Mouse (Mus musculus) embryonic facial prominence, embryonic 15.5 days (tissue): ENCODE measurements at regions not wholly inside any gene's neighbourhood (a gene's known extent, or its start where the extent isn't known, plus 50 kb on each side); places are given as distances from the start of the nearest gene placed in this dataset.

Experiments
- ATAC-seq: fragments of 200-750 bp; cut with Nextera tagmentation; 2 replicates; pipeline ENCODE4 v1.8.0; 2017; ENCODE audit warnings: low read depth, moderate TSS enrichment; ENCODE audit not compliant: insufficient number of reproducible peaks, low FRiP score, low TSS enrichment
- H3K27ac ChIP-seq: fragments of 300-500 bp; sonication (generic); replicated peaks from 2 replicates; pipeline ENCODE4 v1.5.1; 2015; ENCODE audit warnings: mild to moderate bottlenecking, inconsistent platforms
- H3K27me3 ChIP-seq: fragments of 300-500 bp; sonication (generic); 2 replicates; pipeline ENCODE4 v1.6.1; 2015; ENCODE audit warnings: inconsistent platforms
- H3K36me3 ChIP-seq: fragments of 300-500 bp; sonication (generic); 2 replicates; pipeline ENCODE4 v1.6.1; 2015; ENCODE audit warnings: mild to moderate bottlenecking, inconsistent platforms
- H3K4me1 ChIP-seq: fragments of 300-500 bp; sonication (generic); 2 replicates; pipeline ENCODE4 v1.6.1; 2015; ENCODE audit warnings: inconsistent platforms
- H3K4me2 ChIP-seq: fragments of 300-500 bp; sonication (generic); replicated peaks from 2 replicates; pipeline ENCODE4 v1.6.1; 2015; ENCODE audit warnings: mild to moderate bottlenecking, inconsistent platforms
- H3K4me3 ChIP-seq: fragments of 300-500 bp; sonication (generic); replicated peaks from 2 replicates; pipeline ENCODE4 v1.5.1; 2015; ENCODE audit warnings: mild to moderate bottlenecking, inconsistent platforms
- H3K9ac ChIP-seq: fragments of 300-500 bp; sonication (generic); 2 replicates; pipeline ENCODE4 v1.6.1; 2015; ENCODE audit warnings: inconsistent platforms
- H3K9me3 ChIP-seq: fragments of 300-500 bp; sonication (generic); replicated peaks from 2 replicates; pipeline ENCODE4 v1.6.1; 2016; ENCODE audit warnings: inconsistent platforms
- WGBS: fragments of 180-500 bp; shearing (Covaris S2); methylation state at CpG from one replicate; pipeline ENCODE4 v1.1.7; 2015; 5-methylcytosine and 5-hydroxymethylcytosine counted together

GRCm38 (mm10) chr2:128424236-128424635, 166.8 kb upstream of the Spdye4c start:
- Histone ChIP-seq H3K4me2 (no peak overlapping the region), H3K27ac (no peak overlapping the region), H3K36me3 (no peaks in the 10 kb centered on the region), H3K4me3 (no peak overlapping the region), H3K9me3 (no peaks in the 10 kb centered on the region), H3K9ac (no peak overlapping the region), H3K27me3 (no peaks in the 10 kb centered on the region), H3K4me1 (peaks cover 19% of the 10 kb centered on the region)
- WGBS: 72% methylated on average over 7 of the region's 7 CpGs
- ATAC-seq: no peak

- 81% methylated on average over 6 of the region's 6 CpGs for WGBS
- no peaks in the 10 kb centered on the region for H3K36me3 ChIP-seq
- no peaks in the 10 kb centered on the region for H3K27me3 ChIP-seq
- H3K9ac ChIP-seq: no peak overlapping the region
- no peaks in the 10 kb centered on the region for H3K9me3 ChIP-seq
- 0 out of 2 replicates have a peak overlapping the region, but pooled peaks have one; percentile 22 for H3K4me2 ChIP-seq
- no peak overlapping the region for H3K4me3 ChIP-seq
- H3K4me1 ChIP-seq: peaks cover 39% of the 10 kb centered on the region
- no peak for ATAC-seq
- H3K27ac ChIP-seq: no peak overlapping the region
Observed at GRCm38 (mm10) chr2:128427181-128427880, 163.7 kb upstream of the Spdye4c start.

GRCm38 (mm10) chr2:128428154-128428553, 162.9 kb upstream of the Spdye4c start:
- no peak for ATAC-seq
- H3K4me2 ChIP-seq: peak overlapping the region; percentile 22
- H3K27ac ChIP-seq: peak overlapping the region; percentile 48
- peak overlapping the region; percentile 17 for H3K4me3 ChIP-seq
- H3K9me3 ChIP-seq: no peaks in the 10 kb centered on the region
- no peaks in the 10 kb centered on the region for H3K36me3 ChIP-seq
- 18% methylated on average over 7 of the region's 7 CpGs for WGBS
- H3K27me3 ChIP-seq: no peaks in the 10 kb centered on the region
- peaks cover 39% of the 10 kb centered on the region for H3K4me1 ChIP-seq
- H3K9ac ChIP-seq: no peak overlapping the region

GRCm38 (mm10) chr2:128428651-128429633, 162.1 kb upstream of the Spdye4c start:
- Histone ChIP-seq H3K36me3 (no peaks in the 10 kb centered on the region), H3K4me1 (peaks cover 39% of the 10 kb centered on the region), H3K9ac (no peak overlapping the region), H3K4me3 (peak overlapping the region; percentile 17), H3K4me2 (peak overlapping the region; percentile 22), H3K27ac (peak overlapping the region; percentile 48), H3K27me3 (no peaks in the 10 kb centered on the region), H3K9me3 (no peaks in the 10 kb centered on the region)
- WGBS: 30% methylated on average over 18 of the region's 18 CpGs
- ATAC-seq: 0 out of 2 replicates have a peak, but pooled peaks have one; percentile 26

DNA sequence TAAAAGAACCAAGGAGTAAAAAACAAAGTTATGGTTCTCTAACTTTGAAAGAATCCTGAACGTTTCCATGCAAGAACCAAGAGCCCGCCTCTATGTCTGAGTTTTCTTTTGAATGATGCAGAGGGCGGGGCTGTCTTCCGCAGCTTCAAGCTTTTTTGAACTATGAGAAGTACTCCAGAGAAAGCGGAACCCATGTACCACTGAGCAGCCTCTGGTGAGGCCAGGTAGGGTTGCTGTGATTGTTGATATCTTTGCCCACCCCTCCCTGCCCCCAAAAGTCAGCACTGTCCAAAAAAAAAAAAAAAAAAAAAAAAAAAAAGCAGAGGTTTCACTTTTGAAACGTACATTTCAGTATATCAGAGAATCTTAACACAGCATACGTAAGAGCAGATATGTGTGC, 161.2 kb upstream of the Spdye4c start:
- H3K9ac ChIP-seq: no peak overlapping the region
- no peaks in the 10 kb centered on the region for H3K9me3 ChIP-seq
- peaks cover 43% of the 10 kb centered on the region for H3K4me1 ChIP-seq
- H3K36me3 ChIP-seq: no peaks in the 10 kb centered on the region
- peak overlapping the region; percentile 48; the same call in 1 of the 2 replicates for H3K27ac ChIP-seq
- H3K27me3 ChIP-seq: no peaks in the 10 kb centered on the region
- no peak for ATAC-seq
- 35% methylated on average over 7 of the region's 7 CpGs for WGBS
- H3K4me3 ChIP-seq: no peak overlapping the region
- H3K4me2 ChIP-seq: 0 out of 2 replicates have a peak overlapping the region, but pooled peaks have one; percentile 22

GRCm38 (mm10) chr2:128430776-128431291, 160.2 kb upstream of the Spdye4c start:
- Histone ChIP-seq H3K4me1 (peaks cover 45% of the 10 kb centered on the region), H3K4me2 (no peak overlapping the region), H3K27ac (0 out of 2 replicates have a peak overlapping the region, but pooled peaks have one; percentile 34), H3K27me3 (no peaks in the 10 kb centered on the region), H3K9me3 (no peaks in the 10 kb centered on the region), H3K9ac (no peak overlapping the region), H3K36me3 (no peaks in the 10 kb centered on the region), H3K4me3 (no peak overlapping the region)
- 40% methylated on average over 9 of the region's 9 CpGs for WGBS
- no peak for ATAC-seq

DNA sequence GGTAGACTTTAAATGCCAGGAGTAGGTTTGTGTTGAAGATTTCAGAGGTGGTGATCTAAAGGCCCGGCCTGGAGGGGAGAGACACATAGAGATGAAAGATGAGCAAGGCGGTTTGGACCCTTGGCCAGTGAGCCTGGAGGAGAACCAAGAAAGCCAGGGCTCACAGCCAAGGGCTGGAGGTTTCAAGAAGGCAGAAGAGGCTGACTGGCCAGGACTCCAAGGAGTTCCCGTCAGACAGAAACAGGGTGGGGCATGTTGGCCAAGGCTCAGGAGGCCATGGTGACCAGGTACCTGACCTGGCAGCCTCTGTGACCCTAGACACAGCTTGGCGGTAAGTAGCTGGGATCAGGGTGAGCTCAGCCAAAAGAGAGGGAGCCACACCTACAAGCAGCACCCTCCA, 159.3 kb upstream of the Spdye4c start:
- 95% methylated on average over 4 of the region's 4 CpGs for WGBS
- Histone ChIP-seq H3K27ac (no peak overlapping the region), H3K27me3 (no peaks in the 10 kb centered on the region), H3K4me1 (peaks cover 45% of the 10 kb centered on the region), H3K36me3 (no peaks in the 10 kb centered on the region), H3K9ac (no peak overlapping the region), H3K4me3 (no peak overlapping the region), H3K4me2 (no peak overlapping the region), H3K9me3 (no peaks in the 10 kb centered on the region)
- no peak for ATAC-seq

DNA sequence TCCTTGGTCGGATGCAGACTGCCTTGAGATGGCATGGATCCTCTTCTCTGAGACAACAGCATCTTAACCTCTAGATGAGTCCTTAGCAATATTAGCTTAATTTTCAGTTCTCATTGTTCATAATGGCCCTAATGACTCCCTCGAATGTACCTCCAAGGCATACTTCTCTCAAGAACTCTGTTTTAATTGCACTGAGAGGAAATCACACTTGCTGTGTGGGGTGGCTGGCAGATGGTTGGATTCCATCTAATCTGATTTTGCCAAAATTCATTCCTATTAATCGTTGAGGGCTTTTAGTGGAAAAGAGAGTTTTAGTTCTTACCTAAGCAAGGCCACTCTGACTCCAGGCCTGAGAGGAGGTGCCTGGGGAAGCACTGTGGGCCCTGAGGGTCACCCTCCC, 158.3 kb upstream of the Spdye4c start:
- 79% methylated on average over 3 of the region's 3 CpGs for WGBS
- no peaks in the 10 kb centered on the region for H3K36me3 ChIP-seq
- no peak overlapping the region for H3K4me3 ChIP-seq
- H3K9ac ChIP-seq: no peak overlapping the region
- no peaks in the 10 kb centered on the region for H3K9me3 ChIP-seq
- no peaks in the 10 kb centered on the region for H3K27me3 ChIP-seq
- no peak overlapping the region for H3K4me2 ChIP-seq
- no peak overlapping the region for H3K27ac ChIP-seq
- ATAC-seq: no peak
- H3K4me1 ChIP-seq: peaks cover 41% of the 10 kb centered on the region

- H3K27ac ChIP-seq: no peak overlapping the region
- no peak overlapping the region for H3K4me3 ChIP-seq
- 78% methylated on average over 9 of the region's 9 CpGs for WGBS
- no peaks in the 10 kb centered on the region for H3K9me3 ChIP-seq
- no peak overlapping the region for H3K9ac ChIP-seq
- no peak overlapping the region for H3K4me2 ChIP-seq
- peaks cover 32% of the 10 kb centered on the region for H3K4me1 ChIP-seq
- H3K36me3 ChIP-seq: no peaks in the 10 kb centered on the region
- no peaks in the 10 kb centered on the region for H3K27me3 ChIP-seq
- no peak for ATAC-seq
Observed at GRCm38 (mm10) chr2:128433553-128434081, 157.4 kb upstream of the Spdye4c start.

GRCm38 (mm10) chr2:128434200-128434977, 156.6 kb upstream of the Spdye4c start:
- Histone ChIP-seq H3K4me2 (no peak overlapping the region), H3K27ac (no peak overlapping the region), H3K4me1 (peaks cover 24% of the 10 kb centered on the region), H3K27me3 (no peaks in the 10 kb centered on the region), H3K9me3 (no peaks in the 10 kb centered on the region), H3K4me3 (no peak overlapping the region), H3K36me3 (no peaks in the 10 kb centered on the region), H3K9ac (no peak overlapping the region)
- no peak for ATAC-seq
- WGBS: 58% methylated on average over 11 of the region's 11 CpGs
